Mouse (Mus musculus): ENCODE data around the gene Gm10644. TPM values are rescaled to one million over a fixed set of nuclear protein-coding genes. Genes with fewer than 3 reads are reported as not detected.
A peak's percentile ranks its signal among the peaks of the same experiment; 100 is the strongest.

Gene Gm10644
- polyA plus RNA-seq, 1 experiment from 2014 or later, result 0.82 TPM

- peaks cover 48% of the 10 kb centered on the region for H3K36me3 ChIP-seq (ENCODE audit: control insufficient read depth, insufficient read depth, low read length)
- peaks cover 11% of the 10 kb centered on the region for H3K4me1 ChIP-seq (ENCODE audit: control insufficient read depth, insufficient read depth, low read length)
- peak; percentile 88 for DNase-seq (ENCODE audit: low spot score)
- H3K9me3 ChIP-seq (ENCODE audit: control insufficient read depth, low read length), result no peaks in the 10 kb centered on the region
- peak overlapping the region; percentile 74 for H3K4me2 ChIP-seq (ENCODE audit: low read depth, low read length)
- peak overlapping the region; percentile 79 for H3K4me3 ChIP-seq (ENCODE audit: low read depth, low read length)
- 0 out of 2 replicates have a peak, but pooled peaks have one; percentile 5 for ATAC-seq (ENCODE audit: low read depth)
- H3K9ac ChIP-seq (ENCODE audit: low read depth, low read length), result peak overlapping the region; percentile 76
- peak overlapping the region; percentile 98 for H3K27ac ChIP-seq (replicated peaks; ENCODE audit: low read depth, low read length)
- H3K27me3 ChIP-seq (replicated peaks; ENCODE audit: control insufficient read depth, insufficient read depth, low read length), result no peaks in the 10 kb centered on the region
- 2% methylated on average over 27 of the region's 92 CpGs for WGBS
Measured at GRCm38 (mm10) chr8:83998231-83999056, 43.4 kb upstream of the Gm10644 start.

- no peaks in the 10 kb centered on the region for H3K9me3 ChIP-seq (ENCODE audit: control insufficient read depth, low read length)
- ATAC-seq (ENCODE audit: low read depth) (peak; percentile 10; the same call in 1 of the 2 replicates), DNase-seq (ENCODE audit: low spot score) (peak; percentile 63)
- peaks cover 11% of the 10 kb centered on the region for H3K4me1 ChIP-seq (ENCODE audit: control insufficient read depth, insufficient read depth, low read length)
- 0% methylated on average over 11 of the region's 112 CpGs for WGBS
- H3K36me3 ChIP-seq (ENCODE audit: control insufficient read depth, insufficient read depth, low read length), result peaks cover 46% of the 10 kb centered on the region
- H3K27ac ChIP-seq (replicated peaks; ENCODE audit: low read depth, low read length), result peak within 1 kb of the TSS; percentile 98
- no peaks in the 10 kb centered on the region for H3K27me3 ChIP-seq (replicated peaks; ENCODE audit: control insufficient read depth, insufficient read depth, low read length)
- H3K4me3 ChIP-seq (ENCODE audit: low read depth, low read length), result peak within 1 kb of the TSS; percentile 80
- H3K4me2 ChIP-seq (ENCODE audit: low read depth, low read length), result peak within 1 kb of the TSS; percentile 74
- H3K9ac ChIP-seq (ENCODE audit: low read depth, low read length), result peak within 1 kb of the TSS; percentile 89
Measured at GRCm38 (mm10) chr8:83997511-83998141, 42.6 kb upstream of the Gm10644 start, which contains the start of gene Samd1. Gene Samd1 (plus strand): TSS chr8:83997672.

GRCm38 (mm10) chr8:83996567-83997505, 41.8 kb upstream of the Gm10644 start:
- Histone ChIP-seq H3K4me1 (ENCODE audit: control insufficient read depth, insufficient read depth, low read length) (peaks cover 11% of the 10 kb centered on the region), H3K4me2 (ENCODE audit: low read depth, low read length) (peak overlapping the region; percentile 74), H3K27me3 (replicated peaks; ENCODE audit: control insufficient read depth, insufficient read depth, low read length) (no peaks in the 10 kb centered on the region), H3K36me3 (ENCODE audit: control insufficient read depth, insufficient read depth, low read length) (peaks cover 46% of the 10 kb centered on the region), H3K9ac (ENCODE audit: low read depth, low read length) (peak overlapping the region; percentile 89), H3K9me3 (ENCODE audit: control insufficient read depth, low read length) (no peaks in the 10 kb centered on the region), H3K4me3 (ENCODE audit: low read depth, low read length) (peak overlapping the region; percentile 80), H3K27ac (replicated peaks; ENCODE audit: low read depth, low read length) (peak overlapping the region; percentile 98)
- DNase-seq (ENCODE audit: low spot score), result peak; percentile 97
- peak; percentile 83 for ATAC-seq (ENCODE audit: low read depth)
- WGBS, result under 1% methylated on average over 34 of the region's 103 CpGs

- H3K9ac ChIP-seq (ENCODE audit: low read depth, low read length), result peak overlapping the region; percentile 89; the same call in 1 of the 2 replicates
- peak overlapping the region; percentile 74 for H3K4me2 ChIP-seq (ENCODE audit: low read depth, low read length)
- H3K4me1 ChIP-seq (ENCODE audit: control insufficient read depth, insufficient read depth, low read length), result peaks cover 9% of the 10 kb centered on the region; the same call in 1 of the 2 replicates
- no peaks in the 10 kb centered on the region for H3K9me3 ChIP-seq (ENCODE audit: control insufficient read depth, low read length)
- H3K27ac ChIP-seq (replicated peaks; ENCODE audit: low read depth, low read length), result peak overlapping the region; percentile 98; the same call in 1 of the 2 replicates
- peaks cover 50% of the 10 kb centered on the region for H3K36me3 ChIP-seq (ENCODE audit: control insufficient read depth, insufficient read depth, low read length)
- ATAC-seq (ENCODE audit: low read depth) (no peak), DNase-seq (ENCODE audit: low spot score) (no peak)
- peak overlapping the region; percentile 80 for H3K4me3 ChIP-seq (ENCODE audit: low read depth, low read length)
- 17% methylated on average over 12 of the region's 12 CpGs for WGBS
- H3K27me3 ChIP-seq (replicated peaks; ENCODE audit: control insufficient read depth, insufficient read depth, low read length), result no peaks in the 10 kb centered on the region
Measured at GRCm38 (mm10) chr8:83995973-83996372, 41.0 kb upstream of the Gm10644 start.

- ATAC-seq (ENCODE audit: low read depth) (no peak), DNase-seq (ENCODE audit: low spot score) (no peak)
- Histone ChIP-seq H3K4me1 (ENCODE audit: control insufficient read depth, insufficient read depth, low read length) (peaks cover 4% of the 10 kb centered on the region; the same call in 1 of the 2 replicates), H3K27ac (replicated peaks; ENCODE audit: low read depth, low read length) (no peak overlapping the region), H3K9me3 (ENCODE audit: control insufficient read depth, low read length) (no peaks in the 10 kb centered on the region), H3K27me3 (replicated peaks; ENCODE audit: control insufficient read depth, insufficient read depth, low read length) (no peaks in the 10 kb centered on the region), H3K4me2 (ENCODE audit: low read depth, low read length) (no peak overlapping the region), H3K36me3 (ENCODE audit: control insufficient read depth, insufficient read depth, low read length) (peaks cover 50% of the 10 kb centered on the region), H3K9ac (ENCODE audit: low read depth, low read length) (no peak overlapping the region), H3K4me3 (ENCODE audit: low read depth, low read length) (no peak overlapping the region)
- WGBS, result 77% methylated on average over 3 of the region's 3 CpGs
Measured at GRCm38 (mm10) chr8:83994030-83994429, 39.0 kb upstream of the Gm10644 start.

GRCm38 (mm10) chr8:83992488-83992887, 37.5 kb upstream of the Gm10644 start:
- WGBS, result 80% methylated on average over 2 of the region's 2 CpGs
- ATAC-seq (ENCODE audit: low read depth), result no peak
- Histone ChIP-seq H3K27me3 (replicated peaks; ENCODE audit: control insufficient read depth, insufficient read depth, low read length) (no peaks in the 10 kb centered on the region), H3K36me3 (ENCODE audit: control insufficient read depth, insufficient read depth, low read length) (peaks cover 64% of the 10 kb centered on the region), H3K27ac (replicated peaks; ENCODE audit: low read depth, low read length) (no peak overlapping the region), H3K9ac (ENCODE audit: low read depth, low read length) (no peak overlapping the region), H3K4me2 (ENCODE audit: low read depth, low read length) (no peak overlapping the region), H3K4me1 (ENCODE audit: control insufficient read depth, insufficient read depth, low read length) (no peaks in the 10 kb centered on the region), H3K9me3 (ENCODE audit: control insufficient read depth, low read length) (no peaks in the 10 kb centered on the region), H3K4me3 (ENCODE audit: low read depth, low read length) (no peak overlapping the region)
- DNase-seq (ENCODE audit: low spot score), result no peak

- no peaks in the 10 kb centered on the region for H3K4me1 ChIP-seq (ENCODE audit: control insufficient read depth, insufficient read depth, low read length)
- no peaks in the 10 kb centered on the region for H3K9me3 ChIP-seq (ENCODE audit: control insufficient read depth, low read length)
- H3K27ac ChIP-seq (replicated peaks; ENCODE audit: low read depth, low read length), result no peak overlapping the region
- ATAC-seq (ENCODE audit: low read depth) (no peak), DNase-seq (ENCODE audit: low spot score) (no peak)
- H3K4me3 ChIP-seq (ENCODE audit: low read depth, low read length), result no peak overlapping the region
- H3K9ac ChIP-seq (ENCODE audit: low read depth, low read length), result no peak overlapping the region; the same call in 1 of the 2 replicates
- WGBS, result 94% methylated on average over 14 of the region's 14 CpGs
- peaks cover 85% of the 10 kb centered on the region for H3K36me3 ChIP-seq (ENCODE audit: control insufficient read depth, insufficient read depth, low read length)
- H3K27me3 ChIP-seq (replicated peaks; ENCODE audit: control insufficient read depth, insufficient read depth, low read length), result no peaks in the 10 kb centered on the region
- no peak overlapping the region for H3K4me2 ChIP-seq (ENCODE audit: low read depth, low read length)
Measured at GRCm38 (mm10) chr8:83990170-83990569, 35.2 kb upstream of the Gm10644 start.

GRCm38 (mm10) chr8:83989243-83989642, 34.2 kb upstream of the Gm10644 start:
- no peak for DNase-seq (ENCODE audit: low spot score)
- Histone ChIP-seq H3K27me3 (replicated peaks; ENCODE audit: control insufficient read depth, insufficient read depth, low read length) (no peaks in the 10 kb centered on the region), H3K4me2 (ENCODE audit: low read depth, low read length) (no peak overlapping the region), H3K4me3 (ENCODE audit: low read depth, low read length) (no peak overlapping the region), H3K9ac (ENCODE audit: low read depth, low read length) (no peak overlapping the region), H3K27ac (replicated peaks; ENCODE audit: low read depth, low read length) (no peak overlapping the region), H3K9me3 (ENCODE audit: control insufficient read depth, low read length) (no peaks in the 10 kb centered on the region), H3K36me3 (ENCODE audit: control insufficient read depth, insufficient read depth, low read length) (peaks cover 87% of the 10 kb centered on the region), H3K4me1 (ENCODE audit: control insufficient read depth, insufficient read depth, low read length) (no peaks in the 10 kb centered on the region)
- no peak for ATAC-seq (ENCODE audit: low read depth)
- 89% methylated on average over 7 of the region's 7 CpGs for WGBS

All from embryonic facial prominence, embryonic 14.5 days (tissue).